Mouse (Mus musculus): ENCODE measurements around the gene Trim44.

Trim44 gene

DNA sequence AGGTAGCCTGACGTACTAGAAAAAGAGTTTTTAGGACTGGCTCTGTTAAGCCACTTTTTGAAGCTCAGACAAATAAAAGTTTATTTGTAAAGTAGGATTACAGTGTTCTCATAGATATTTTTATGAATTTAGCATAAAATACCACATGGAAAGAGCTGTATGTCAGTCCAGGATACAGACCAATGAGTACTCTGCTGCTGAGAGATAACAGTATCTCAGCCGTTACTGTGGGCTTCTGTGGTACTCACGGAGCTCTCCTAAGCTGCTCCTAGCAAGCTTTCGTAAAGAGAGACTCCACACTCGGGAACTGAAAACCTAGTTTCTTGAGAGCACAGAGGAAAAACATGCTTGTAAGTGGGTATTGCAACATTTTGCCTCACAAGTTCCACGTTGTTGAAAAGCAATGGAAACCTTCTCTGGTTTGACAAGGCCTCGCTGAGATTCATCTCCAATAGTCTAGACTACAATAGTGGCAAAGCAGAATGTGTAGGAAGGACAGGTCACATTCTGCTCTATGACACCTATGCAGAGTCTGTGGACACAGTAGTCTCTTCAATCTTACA, 41.6 kb downstream of the Trim44 start:
- DNase-seq (ENCODE audit: low spot score in 2 of 2) = no peak

- DNase-seq (ENCODE audit: low spot score in 2 of 2) = no peak
These were observed 42.9 kb downstream of the Trim44 start for GRCm38 (mm10) chr2:102364565-102365200.

DNA sequence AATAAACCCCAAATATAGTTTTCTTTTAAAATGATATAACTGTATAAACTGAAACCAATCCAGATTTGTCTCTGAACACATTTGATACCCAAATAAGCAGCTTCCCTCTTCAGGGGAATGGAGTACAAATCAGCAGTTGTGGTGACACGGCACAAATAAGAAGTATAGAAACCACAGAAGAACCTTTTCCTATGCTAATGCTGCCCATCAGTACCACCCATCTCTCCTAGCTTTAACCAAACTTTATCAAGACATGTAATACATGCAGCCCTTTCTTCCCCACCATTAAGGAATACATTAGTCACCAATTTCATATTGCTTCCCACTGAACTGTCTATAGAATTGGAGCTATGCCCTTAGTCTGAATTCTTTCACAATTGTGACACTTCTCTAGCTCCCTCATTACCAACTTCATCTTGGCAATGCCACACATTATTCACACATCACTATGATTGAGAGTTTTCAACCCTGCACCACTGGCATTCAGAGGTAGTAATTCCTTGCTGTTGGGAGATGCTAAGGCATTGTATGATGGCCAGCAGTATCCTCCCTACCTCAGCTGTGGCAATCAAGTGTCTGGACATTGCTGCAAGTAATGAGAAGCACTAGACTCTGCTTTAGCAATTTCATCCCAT, 44.6 kb downstream of the Trim44 start:
- no peak for DNase-seq (ENCODE audit: low spot score in 2 of 2)

- no peak for DNase-seq (ENCODE audit: low spot score in 2 of 2)
These were observed 45.4 kb downstream of the Trim44 start for GRCm38 (mm10) chr2:102362266-102362665.

GRCm38 (mm10) chr2:102356879-102357695, 50.5 kb downstream of the Trim44 start:
- no peak for DNase-seq (ENCODE audit: low spot score in 2 of 2)

DNA sequence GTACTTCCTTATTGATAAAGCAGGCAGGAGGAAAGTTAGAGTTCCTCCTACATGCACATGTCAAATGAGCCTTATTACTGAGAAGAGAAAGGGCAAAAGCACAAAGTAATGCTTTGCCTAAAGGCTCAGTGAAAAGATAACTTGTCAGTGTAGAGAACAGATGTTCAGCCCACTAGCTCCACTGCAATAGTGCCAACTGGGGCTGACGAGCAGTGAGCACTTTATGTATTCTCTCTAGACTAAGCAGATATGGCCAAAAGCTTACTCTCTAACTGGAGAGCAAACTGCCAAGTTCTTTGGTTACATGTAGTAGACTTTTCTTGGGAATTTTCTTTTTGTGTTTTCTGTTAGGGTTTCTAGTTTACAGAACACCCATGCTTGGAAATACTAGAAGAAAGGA, 53.6 kb downstream of the Trim44 start:
- peak in 1 of 2 experiments; percentile 16 for DNase-seq (ENCODE audit: low spot score in 2 of 2)

DNA sequence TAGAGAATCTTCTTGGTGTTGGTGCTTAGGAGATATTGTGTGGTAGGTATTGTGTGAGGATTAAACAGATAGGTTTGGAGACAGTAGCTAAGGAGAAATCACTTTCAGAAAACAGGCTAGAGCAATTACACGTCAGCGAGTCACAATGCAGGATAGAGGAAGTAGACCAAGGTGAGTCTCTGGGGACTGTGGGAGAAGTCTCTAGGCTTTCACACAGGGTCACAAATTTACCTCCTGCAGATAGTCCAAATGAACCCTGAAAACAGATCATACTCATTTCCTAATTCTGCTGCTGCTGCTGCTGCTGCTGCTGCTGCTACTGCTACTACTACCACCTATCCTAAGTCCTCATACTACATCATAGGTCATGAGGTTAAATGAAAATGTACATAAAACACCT, 66.2 kb downstream of the Trim44 start:
- DNase-seq (ENCODE audit: low spot score in 2 of 2) = no peak

GRCm38 (mm10) chr2:102336816-102337215, 70.8 kb downstream of the Trim44 start:
- DNase-seq (ENCODE audit: low spot score in 2 of 2) = no peak

DNA sequence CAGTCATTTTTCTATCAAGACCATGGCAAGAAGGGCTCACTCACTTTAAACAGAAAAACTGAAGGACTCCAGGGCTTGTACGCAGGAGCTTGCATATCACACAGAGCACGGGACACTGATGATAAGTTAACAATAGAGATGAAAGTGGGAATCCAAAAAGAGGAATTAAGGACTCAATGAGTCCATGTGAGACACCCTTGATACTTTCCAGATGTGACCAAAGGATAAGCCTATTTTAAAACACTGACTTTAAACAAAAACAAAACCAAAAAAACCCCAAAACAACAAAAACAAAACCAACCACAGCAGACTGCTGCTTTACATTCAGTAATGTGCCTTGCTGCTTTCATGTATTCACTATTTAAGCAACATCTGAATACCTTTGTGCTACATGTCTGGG, 75.7 kb downstream of the Trim44 start:
- DNase-seq (ENCODE audit: low spot score in 2 of 2) = no peak

GRCm38 (mm10) chr2:102331092-102331491, 76.5 kb downstream of the Trim44 start:
- no peak for DNase-seq (ENCODE audit: low spot score in 2 of 2)

DNA sequence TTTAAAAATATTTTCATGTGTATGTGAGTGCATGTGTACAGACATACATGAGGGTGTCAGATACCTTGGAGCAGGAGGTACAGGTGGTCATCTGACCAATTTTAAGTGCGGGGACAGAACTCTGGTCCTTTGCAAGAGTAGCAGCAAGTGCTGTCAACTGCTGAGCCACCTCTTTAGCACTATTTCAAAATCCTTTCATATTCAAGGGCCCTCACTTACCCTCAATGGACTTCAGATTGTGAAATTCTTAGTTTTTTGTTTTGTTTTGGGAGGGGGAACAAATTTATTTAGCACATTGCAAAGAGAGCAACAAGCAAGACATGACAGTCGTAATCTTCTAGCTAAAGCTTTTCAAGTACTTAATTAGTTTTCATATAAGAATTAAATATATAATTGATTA, 81.7 kb downstream of the Trim44 start:
- DNase-seq (ENCODE audit: low spot score in 2 of 2) = no peak

DNA sequence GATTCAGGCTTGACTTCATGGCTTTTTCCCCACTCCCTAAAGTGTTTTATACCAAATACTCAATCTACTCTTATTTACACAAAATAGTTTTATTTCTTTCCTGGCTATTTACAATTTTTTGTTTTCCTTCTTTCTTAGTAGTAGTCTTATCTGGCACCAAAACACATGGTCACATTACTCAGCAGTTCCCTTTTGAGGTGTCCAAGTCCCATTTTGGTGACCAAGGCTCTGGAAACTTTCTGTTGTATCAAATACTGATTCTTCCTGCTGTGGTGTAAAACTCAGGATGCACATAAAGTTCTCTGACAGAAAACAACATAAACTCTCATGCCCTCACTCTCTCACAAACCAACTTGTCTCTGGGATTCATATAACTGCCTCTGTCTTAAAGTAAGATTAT, 83.3 kb downstream of the Trim44 start:
- DNase-seq (ENCODE audit: low spot score in 2 of 2) = no peak

GRCm38 (mm10) chr2:102316540-102316939, 91.1 kb downstream of the Trim44 start:
- peak; percentile 61 to 69 for DNase-seq (ENCODE audit: low spot score in 2 of 2)

DNA sequence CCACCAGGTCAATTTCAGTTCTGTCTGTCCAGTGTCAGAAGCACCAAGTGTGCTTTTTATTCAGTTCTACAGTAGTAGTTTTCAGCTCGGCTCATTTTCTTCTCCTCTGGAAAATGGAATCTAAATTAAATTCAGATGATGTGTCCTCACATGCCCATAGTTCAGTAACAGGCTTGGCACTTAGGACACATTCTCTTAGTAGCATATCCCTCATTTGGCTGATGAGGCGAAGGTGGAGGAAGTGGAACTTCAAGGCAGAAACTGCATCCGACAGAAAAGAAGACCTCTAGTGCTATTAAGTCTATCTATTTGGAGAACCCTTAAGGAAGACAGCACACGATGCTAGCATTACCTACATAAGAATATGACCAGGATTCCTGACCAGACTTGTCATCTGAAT, 92.5 kb downstream of the Trim44 start:
- DNase-seq (ENCODE audit: low spot score in 2 of 2) = no peak

DNA sequence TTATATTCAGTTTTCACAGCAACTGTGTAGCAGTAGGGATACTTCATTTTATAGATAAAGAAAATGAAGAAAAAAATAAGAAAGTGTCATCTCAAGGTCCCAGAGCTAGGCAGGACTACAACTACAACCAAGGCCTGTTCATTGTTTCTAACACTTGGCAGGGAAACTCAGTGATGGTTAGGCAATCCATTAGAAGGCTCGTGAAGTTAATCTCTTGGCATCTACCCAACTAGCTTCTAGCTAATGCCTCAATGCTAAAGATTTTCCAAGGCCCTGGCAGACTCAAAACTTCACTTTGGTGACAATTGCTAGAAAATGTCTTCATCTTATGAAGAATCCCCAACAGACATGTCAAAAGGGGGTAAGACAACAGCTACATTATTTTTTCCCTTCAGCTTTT, 93.0 kb downstream of the Trim44 start:
- DNase-seq (ENCODE audit: low spot score in 2 of 2) = no peak

DNA sequence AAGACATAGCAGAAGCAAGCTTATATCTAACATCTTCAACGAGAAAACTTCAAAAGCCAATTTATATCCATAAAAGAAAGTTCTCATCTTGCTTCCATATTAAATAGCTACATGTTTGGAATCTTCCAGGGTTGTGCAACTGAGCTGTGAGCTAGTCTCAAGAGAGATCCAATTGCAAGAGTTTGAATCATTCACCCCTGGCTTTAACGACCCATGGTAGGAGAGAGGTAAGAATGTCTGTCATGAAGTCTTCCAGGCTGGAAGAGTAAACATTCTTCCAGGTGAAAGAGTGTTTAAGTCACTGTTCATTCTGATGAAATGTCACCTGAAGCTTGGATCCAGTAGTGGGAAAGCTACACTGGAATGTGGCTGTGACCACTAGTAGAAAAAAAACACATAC, 93.6 kb downstream of the Trim44 start:
- DNase-seq (ENCODE audit: low spot score in 2 of 2) = no peak

- no peak for DNase-seq (ENCODE audit: low spot score in 2 of 2)
These were observed 94.7 kb downstream of the Trim44 start for GRCm38 (mm10) chr2:102312903-102313302.

DNA sequence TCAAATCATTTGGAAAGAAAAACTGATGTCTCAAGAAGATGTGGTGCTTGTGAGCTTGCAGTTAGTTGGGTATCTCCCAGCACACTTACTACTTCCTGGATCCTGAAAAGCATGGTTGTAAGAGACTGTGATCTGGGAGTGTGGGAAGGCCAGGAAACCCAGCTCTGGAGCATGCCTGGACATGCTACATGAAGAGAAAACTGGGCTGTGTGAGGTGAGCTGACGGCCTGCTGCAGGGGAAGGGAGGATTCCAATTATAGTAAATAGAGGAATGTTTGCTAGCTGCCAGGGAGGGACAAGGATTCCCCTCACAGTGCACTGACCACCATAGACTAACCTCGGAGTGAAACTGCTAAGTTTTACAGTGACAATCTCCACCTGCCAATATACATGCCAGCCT, 104.4 kb downstream of the Trim44 start:
- no peak for DNase-seq (ENCODE audit: low spot score in 2 of 2)

DNA sequence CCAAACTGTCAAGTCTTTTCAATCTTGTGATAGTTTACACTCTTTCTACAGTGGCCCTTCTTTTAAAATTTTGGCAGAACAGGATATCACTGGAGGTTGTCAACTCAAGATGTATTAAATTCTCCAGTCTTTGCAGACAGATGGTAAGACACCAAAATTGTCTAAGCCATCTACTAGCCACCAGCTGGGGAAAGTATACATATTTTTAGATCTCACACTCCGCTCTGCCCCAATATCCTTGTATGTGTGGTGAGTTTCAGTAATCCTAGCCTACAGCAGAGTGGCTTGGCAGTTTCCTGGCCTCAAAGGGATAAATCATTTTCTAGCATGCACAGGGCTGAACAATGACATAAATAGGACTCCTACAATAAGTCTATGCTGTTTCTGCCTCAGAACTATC, 105.1 kb downstream of the Trim44 start:
- DNase-seq (ENCODE audit: low spot score in 2 of 2) = no peak

DNA sequence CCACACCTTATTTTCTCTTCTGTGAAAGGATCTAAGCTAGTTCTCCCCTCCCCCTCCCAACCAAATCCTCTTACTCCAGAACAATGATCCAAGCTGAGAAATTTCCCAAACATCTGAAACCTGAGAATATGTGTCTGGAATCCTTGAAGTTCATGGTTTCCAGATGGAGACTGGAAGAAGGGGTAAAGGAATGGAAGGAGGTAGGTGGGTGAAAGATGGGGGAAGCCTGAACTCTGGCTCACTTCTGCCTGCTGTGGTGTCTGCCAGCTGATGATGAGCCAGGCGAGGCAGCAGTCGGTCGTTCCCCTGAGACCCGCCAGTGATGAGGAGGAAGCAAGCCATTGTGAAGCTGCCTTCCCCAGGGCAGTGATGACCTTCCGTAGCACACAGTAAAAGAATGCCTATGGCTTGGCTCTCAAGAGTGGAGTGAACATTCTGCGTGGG, 112.8 kb downstream of the Trim44 start:
- DNase-seq (ENCODE audit: low spot score in 2 of 2) = no peak

- peak in 1 of 2 experiments; percentile 16 for DNase-seq (ENCODE audit: low spot score in 2 of 2)
These were observed 114.4 kb downstream of the Trim44 start for GRCm38 (mm10) chr2:102293181-102293580.

- DNase-seq (ENCODE audit: low spot score in 2 of 2) = no peak
These were observed 115.6 kb downstream of the Trim44 start for GRCm38 (mm10) chr2:102292051-102292450.

GRCm38 (mm10) chr2:102291533-102291932, 116.1 kb downstream of the Trim44 start:
- no peak for DNase-seq (ENCODE audit: low spot score in 2 of 2)
